Mouse (Mus musculus): ENCODE results near the gene Ccdc187. TPM values are rescaled to one million over a fixed set of nuclear protein-coding genes. Genes with fewer than 3 reads are reported as not detected.
A peak's percentile ranks its signal among the peaks of the same experiment; 100 is the strongest.

Gene Ccdc187
- polyA plus RNA-seq, 1 experiment from 2014 or later, result 0.05 TPM

DNA sequence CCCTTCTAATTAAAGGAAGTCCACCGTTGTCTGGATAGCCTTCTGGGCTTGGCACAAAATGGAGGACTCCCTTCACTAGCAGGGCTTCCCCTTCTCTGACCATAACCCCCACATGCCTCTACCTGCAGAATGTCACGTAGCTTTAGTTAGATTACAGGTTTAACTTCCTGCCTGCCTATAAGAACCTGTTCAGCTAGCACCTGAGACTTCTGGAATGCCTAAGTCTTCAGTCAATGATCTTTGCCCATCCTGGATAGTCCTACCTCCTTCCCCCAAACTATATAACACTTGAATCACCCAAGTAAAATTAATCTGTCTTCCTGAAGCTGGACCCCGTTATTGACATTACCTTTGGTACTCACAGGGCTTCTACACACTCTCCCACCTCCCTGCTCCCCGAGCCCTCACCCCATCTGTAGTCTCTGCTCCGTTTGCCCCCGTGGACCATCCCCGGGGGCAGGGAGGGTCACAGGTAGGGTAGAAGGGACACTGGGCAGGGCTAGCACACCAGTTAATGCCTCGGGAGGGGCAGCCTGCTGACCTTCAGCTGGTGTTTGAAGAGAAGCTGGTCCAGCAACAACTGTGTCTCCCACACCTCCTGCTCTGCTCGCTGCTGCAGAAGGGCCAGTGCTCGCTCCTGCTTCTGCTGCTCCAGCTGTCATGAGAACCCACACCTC lies 28.2 kb downstream of the Ccdc187 start:
- Histone ChIP-seq H3K9me3 (ENCODE audit: control insufficient read depth, low read length) (no peaks in the 10 kb centered on the region), H3K4me2 (no peak overlapping the region), H3K27ac (ENCODE audit: low read depth, low read length) (no peak overlapping the region), H3K4me1 (ENCODE audit: control insufficient read depth, insufficient read depth, low read length) (no peaks in the 10 kb centered on the region), H3K36me3 (ENCODE audit: control insufficient read depth, insufficient read depth, low read length) (no peaks in the 10 kb centered on the region), H3K4me3 (ENCODE audit: low read depth, low read length) (no peak overlapping the region), H3K27me3 (ENCODE audit: control insufficient read depth, insufficient read depth, low read length) (no peaks in the 10 kb centered on the region), H3K9ac (ENCODE audit: low read length) (no peak overlapping the region)
- DNase-seq (ENCODE audit: low spot score, missing footprints), result no peak
- no peak for ATAC-seq (ENCODE audit: low FRiP score)
- 81% methylated on average over 10 of the region's 10 CpGs for WGBS

DNA sequence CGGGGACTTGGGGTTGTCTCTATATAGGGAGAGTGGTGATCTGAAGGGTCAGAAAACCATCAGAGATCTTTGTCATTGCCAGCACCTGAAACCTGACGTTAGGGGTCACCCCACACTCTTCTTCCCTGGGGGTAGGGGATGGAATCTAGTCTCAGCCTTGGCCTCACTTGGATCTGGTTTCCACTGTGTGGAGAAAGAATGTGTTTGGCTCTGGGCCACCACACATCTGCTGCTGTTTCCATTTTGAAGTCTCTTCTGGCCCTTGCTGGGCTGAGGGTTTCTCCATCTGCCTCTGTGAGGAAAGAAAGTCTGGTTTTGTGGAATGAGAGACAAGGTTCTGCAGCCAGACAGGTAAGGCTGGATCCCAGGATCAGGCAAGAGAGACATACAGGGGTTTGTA lies 29.3 kb downstream of the Ccdc187 start:
- H3K27me3 ChIP-seq (ENCODE audit: control insufficient read depth, insufficient read depth, low read length), result no peaks in the 10 kb centered on the region
- H3K36me3 ChIP-seq (ENCODE audit: control insufficient read depth, insufficient read depth, low read length), result no peaks in the 10 kb centered on the region
- no peak overlapping the region for H3K27ac ChIP-seq (ENCODE audit: low read depth, low read length)
- H3K9me3 ChIP-seq (ENCODE audit: control insufficient read depth, low read length), result no peaks in the 10 kb centered on the region
- no peak overlapping the region for H3K4me2 ChIP-seq
- H3K4me3 ChIP-seq (ENCODE audit: low read depth, low read length), result no peak overlapping the region
- DNase-seq (ENCODE audit: low spot score, missing footprints) (no peak), ATAC-seq (ENCODE audit: low FRiP score) (no peak)
- H3K9ac ChIP-seq (ENCODE audit: low read length), result no peak overlapping the region
- H3K4me1 ChIP-seq (ENCODE audit: control insufficient read depth, insufficient read depth, low read length), result no peaks in the 10 kb centered on the region
- 87% methylated on average over 2 of the region's 2 CpGs for WGBS

DNA sequence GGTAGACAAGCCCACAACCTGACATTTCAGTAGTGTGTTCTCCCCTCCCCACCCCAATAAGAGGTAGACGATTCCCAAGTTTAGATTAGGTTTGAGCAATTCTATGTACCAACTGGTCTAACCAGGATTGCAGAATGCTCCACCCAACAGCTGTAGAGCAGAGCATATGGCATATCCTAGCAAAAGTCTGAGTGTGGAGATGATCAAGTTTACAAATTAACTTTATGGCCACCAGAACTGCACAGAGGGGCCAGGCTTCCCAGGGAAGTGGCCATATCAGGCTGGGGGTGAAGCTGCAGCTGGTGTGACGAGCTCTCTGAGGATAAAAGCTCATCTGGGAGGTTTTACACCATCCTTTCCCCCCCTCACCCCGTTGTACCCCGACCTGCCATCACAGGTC lies 29.7 kb downstream of the Ccdc187 start:
- ATAC-seq (ENCODE audit: low FRiP score), result no peak
- no peaks in the 10 kb centered on the region for H3K36me3 ChIP-seq (ENCODE audit: control insufficient read depth, insufficient read depth, low read length)
- no peak overlapping the region for H3K9ac ChIP-seq (ENCODE audit: low read length)
- 79% methylated on average over 4 of the region's 4 CpGs for WGBS
- H3K4me3 ChIP-seq (ENCODE audit: low read depth, low read length), result no peak overlapping the region
- H3K27me3 ChIP-seq (ENCODE audit: control insufficient read depth, insufficient read depth, low read length), result no peaks in the 10 kb centered on the region
- DNase-seq (ENCODE audit: low spot score, missing footprints), result no peak
- H3K4me2 ChIP-seq, result no peak overlapping the region
- H3K9me3 ChIP-seq (ENCODE audit: control insufficient read depth, low read length), result no peaks in the 10 kb centered on the region
- no peak overlapping the region for H3K27ac ChIP-seq (ENCODE audit: low read depth, low read length)
- no peaks in the 10 kb centered on the region for H3K4me1 ChIP-seq (ENCODE audit: control insufficient read depth, insufficient read depth, low read length)

DNA sequence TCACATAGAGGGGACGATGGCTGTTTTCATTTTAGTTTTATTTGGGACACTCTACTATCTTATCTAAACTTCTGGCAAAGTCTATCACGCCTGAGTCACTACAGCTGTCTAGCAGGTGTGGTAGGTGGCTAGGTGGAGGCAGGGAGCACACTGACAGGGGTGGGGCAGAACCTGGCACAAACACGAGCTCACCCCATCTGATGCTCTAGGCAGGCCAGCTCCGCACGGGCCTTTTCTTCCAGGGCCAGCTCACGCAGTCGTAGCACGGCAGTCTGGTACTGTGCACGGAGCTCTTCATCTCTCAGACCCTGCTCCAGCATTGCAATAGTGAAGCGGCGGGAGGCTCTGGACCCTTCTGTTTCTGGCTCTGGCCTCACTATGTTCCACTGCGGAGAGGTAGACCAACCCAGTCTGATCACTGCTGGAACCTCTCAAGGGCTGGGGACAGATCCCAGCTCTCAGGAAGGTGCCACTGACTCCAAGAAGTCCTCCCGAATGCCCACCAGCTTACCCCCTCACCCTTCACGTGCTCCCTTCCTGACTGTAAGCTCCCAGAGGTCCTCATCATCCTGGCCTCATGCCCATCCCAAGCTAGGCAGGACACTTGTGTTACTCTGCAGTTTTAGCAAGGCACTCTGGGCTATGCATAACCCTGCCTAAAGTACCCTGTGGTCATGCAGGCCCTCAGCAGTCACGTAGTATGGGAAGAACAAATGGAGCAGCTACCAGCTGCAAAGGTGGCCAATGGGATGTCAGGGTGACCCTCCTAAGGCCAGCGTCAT lies 36.9 kb downstream of the Ccdc187 start:
- Histone ChIP-seq H3K9me3 (ENCODE audit: control insufficient read depth, low read length) (no peaks in the 10 kb centered on the region), H3K36me3 (ENCODE audit: control insufficient read depth, insufficient read depth, low read length) (no peaks in the 10 kb centered on the region), H3K4me2 (no peak overlapping the region), H3K4me1 (ENCODE audit: control insufficient read depth, insufficient read depth, low read length) (no peaks in the 10 kb centered on the region), H3K4me3 (ENCODE audit: low read depth, low read length) (no peak overlapping the region), H3K27me3 (ENCODE audit: control insufficient read depth, insufficient read depth, low read length) (no peaks in the 10 kb centered on the region), H3K27ac (ENCODE audit: low read depth, low read length) (no peak overlapping the region), H3K9ac (ENCODE audit: low read length) (no peak overlapping the region)
- ATAC-seq (ENCODE audit: low FRiP score) (no peak), DNase-seq (ENCODE audit: low spot score, missing footprints) (peak; percentile 78)
- WGBS, result 88% methylated on average over 16 of the region's 16 CpGs

DNA sequence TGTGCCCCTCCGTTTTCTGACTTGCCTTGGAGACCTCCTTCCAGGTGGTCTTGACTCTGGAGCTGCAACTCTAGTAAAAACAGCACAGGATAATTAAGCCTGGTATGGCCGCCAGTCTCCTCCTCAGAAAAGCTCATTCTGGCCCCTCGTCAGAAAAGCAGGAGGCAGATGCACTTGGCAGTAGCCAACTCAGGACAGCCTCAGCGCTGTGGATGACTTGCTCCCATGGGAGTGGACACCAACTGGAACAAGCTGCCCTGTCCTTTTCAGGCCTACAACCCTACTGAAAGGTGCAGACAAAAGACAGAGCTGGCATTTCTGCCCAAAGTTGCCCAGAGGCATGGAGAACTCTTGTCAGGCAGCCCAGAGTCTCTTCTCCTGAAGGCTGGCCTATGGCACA lies 39.5 kb downstream of the Ccdc187 start:
- DNase-seq (ENCODE audit: low spot score, missing footprints) (no peak), ATAC-seq (ENCODE audit: low FRiP score) (no peak)
- Histone ChIP-seq H3K9me3 (ENCODE audit: control insufficient read depth, low read length) (no peaks in the 10 kb centered on the region), H3K9ac (ENCODE audit: low read length) (no peak overlapping the region), H3K4me3 (ENCODE audit: low read depth, low read length) (no peak overlapping the region), H3K4me2 (no peak overlapping the region), H3K27ac (ENCODE audit: low read depth, low read length) (no peak overlapping the region), H3K4me1 (ENCODE audit: control insufficient read depth, insufficient read depth, low read length) (no peaks in the 10 kb centered on the region), H3K27me3 (ENCODE audit: control insufficient read depth, insufficient read depth, low read length) (no peaks in the 10 kb centered on the region), H3K36me3 (ENCODE audit: control insufficient read depth, insufficient read depth, low read length) (no peaks in the 10 kb centered on the region)
- WGBS, result 70% methylated on average over 4 of the region's 4 CpGs

DNA sequence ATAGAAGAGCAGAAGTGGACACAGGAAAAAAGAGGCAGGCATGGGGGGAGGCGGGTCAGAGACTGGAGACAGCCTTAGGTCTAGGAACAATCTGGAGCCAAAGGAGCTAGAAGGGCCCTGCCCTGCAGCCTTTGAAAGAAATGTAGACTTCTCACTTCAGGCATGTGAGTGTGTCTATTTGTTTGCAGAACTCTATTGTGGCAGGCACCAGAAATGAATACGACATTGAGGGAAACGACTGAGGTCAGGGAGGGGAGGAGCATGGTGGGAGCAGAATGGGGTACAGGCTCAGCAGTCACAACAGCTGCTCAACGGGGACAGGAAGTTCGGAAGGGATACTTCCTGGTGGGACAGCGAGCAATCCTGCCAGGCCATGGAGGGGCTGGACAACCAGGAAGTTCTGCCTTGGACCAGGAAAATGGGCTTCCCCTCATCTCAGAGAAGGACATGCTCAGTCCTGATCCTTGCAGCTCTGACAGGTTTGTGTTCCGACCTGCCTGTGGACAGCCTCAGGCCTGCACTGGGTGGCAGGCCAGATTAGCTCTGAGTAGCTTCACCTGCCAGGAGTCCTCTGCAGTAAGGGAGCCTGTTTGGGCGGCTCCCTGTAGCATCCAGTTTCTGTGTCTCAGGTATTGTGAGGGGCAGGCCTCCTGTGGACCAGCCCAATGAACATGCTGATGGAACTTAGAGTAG lies 41.7 kb downstream of the Ccdc187 start:
- WGBS, result 72% methylated on average over 8 of the region's 8 CpGs
- Histone ChIP-seq H3K4me1 (ENCODE audit: control insufficient read depth, insufficient read depth, low read length) (no peaks in the 10 kb centered on the region), H3K36me3 (ENCODE audit: control insufficient read depth, insufficient read depth, low read length) (no peaks in the 10 kb centered on the region), H3K9ac (ENCODE audit: low read length) (no peak overlapping the region), H3K9me3 (ENCODE audit: control insufficient read depth, low read length) (no peaks in the 10 kb centered on the region), H3K27me3 (ENCODE audit: control insufficient read depth, insufficient read depth, low read length) (no peaks in the 10 kb centered on the region), H3K4me3 (ENCODE audit: low read depth, low read length) (no peak overlapping the region), H3K4me2 (no peak overlapping the region), H3K27ac (ENCODE audit: low read depth, low read length) (no peak overlapping the region)
- ATAC-seq (ENCODE audit: low FRiP score) (no peak), DNase-seq (ENCODE audit: low spot score, missing footprints) (no peak)

DNA sequence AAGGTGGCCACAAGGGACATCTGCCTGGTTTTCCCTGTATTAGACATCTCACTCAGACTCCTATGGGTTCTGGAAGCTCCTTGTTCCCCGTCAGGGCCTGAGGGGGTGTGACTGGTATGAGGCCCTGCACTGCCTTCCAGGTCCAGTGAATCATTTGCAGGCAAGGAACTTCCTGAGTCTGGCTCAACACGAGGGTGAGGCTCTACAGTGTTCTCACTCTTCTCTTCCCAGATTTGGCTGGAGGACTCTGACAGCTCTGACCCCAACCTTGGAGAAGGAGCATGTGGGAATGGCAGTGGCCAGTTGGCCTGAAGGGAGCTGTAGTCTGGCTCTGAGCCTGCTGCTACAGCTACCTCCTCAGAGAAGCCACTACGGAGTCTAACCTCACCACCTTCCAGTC lies 46.8 kb downstream of the Ccdc187 start:
- Histone ChIP-seq H3K4me3 (ENCODE audit: low read depth, low read length) (no peak overlapping the region), H3K27me3 (ENCODE audit: control insufficient read depth, insufficient read depth, low read length) (no peaks in the 10 kb centered on the region), H3K27ac (ENCODE audit: low read depth, low read length) (no peak overlapping the region), H3K4me1 (ENCODE audit: control insufficient read depth, insufficient read depth, low read length) (no peaks in the 10 kb centered on the region), H3K9me3 (ENCODE audit: control insufficient read depth, low read length) (no peaks in the 10 kb centered on the region), H3K36me3 (ENCODE audit: control insufficient read depth, insufficient read depth, low read length) (no peaks in the 10 kb centered on the region), H3K9ac (ENCODE audit: low read length) (no peak overlapping the region), H3K4me2 (no peak overlapping the region)
- peak; percentile 66 for DNase-seq (ENCODE audit: low spot score, missing footprints)
- WGBS, result 70% methylated on average over 3 of the region's 3 CpGs
- ATAC-seq (ENCODE audit: low FRiP score), result no peak

DNA sequence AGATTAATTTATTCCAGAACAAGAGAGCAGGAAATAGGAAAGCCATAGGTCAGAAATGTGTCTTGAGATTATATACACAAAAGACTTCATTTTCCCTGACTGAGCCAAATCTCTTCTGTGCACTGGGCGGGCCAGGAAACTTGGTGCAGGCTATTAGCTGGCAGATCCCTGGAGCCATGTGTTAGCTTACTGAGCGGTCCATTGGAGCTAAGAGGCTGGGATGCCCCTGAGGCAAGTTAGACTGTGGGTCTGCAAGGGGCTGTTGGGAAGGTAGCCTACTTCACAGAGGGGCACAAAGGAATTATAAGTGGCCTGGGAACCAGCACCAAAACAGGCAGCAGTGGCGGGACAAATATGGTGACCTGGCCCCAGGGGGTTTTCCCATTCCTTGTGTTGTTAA lies 53.5 kb downstream of the Ccdc187 start:
- no peak overlapping the region for H3K4me2 ChIP-seq
- 72% methylated on average over 3 of the region's 3 CpGs for WGBS
- no peak overlapping the region for H3K9ac ChIP-seq (ENCODE audit: low read length)
- H3K36me3 ChIP-seq (ENCODE audit: control insufficient read depth, insufficient read depth, low read length), result no peaks in the 10 kb centered on the region
- ATAC-seq (ENCODE audit: low FRiP score) (no peak), DNase-seq (ENCODE audit: low spot score, missing footprints) (peak; percentile 76)
- H3K4me3 ChIP-seq (ENCODE audit: low read depth, low read length), result no peak overlapping the region
- H3K27ac ChIP-seq (ENCODE audit: low read depth, low read length), result no peak overlapping the region
- no peaks in the 10 kb centered on the region for H3K27me3 ChIP-seq (ENCODE audit: control insufficient read depth, insufficient read depth, low read length)
- peaks cover 8% of the 10 kb centered on the region; the same call in 1 of the 2 replicates for H3K4me1 ChIP-seq (ENCODE audit: control insufficient read depth, insufficient read depth, low read length)
- no peaks in the 10 kb centered on the region for H3K9me3 ChIP-seq (ENCODE audit: control insufficient read depth, low read length)

DNA sequence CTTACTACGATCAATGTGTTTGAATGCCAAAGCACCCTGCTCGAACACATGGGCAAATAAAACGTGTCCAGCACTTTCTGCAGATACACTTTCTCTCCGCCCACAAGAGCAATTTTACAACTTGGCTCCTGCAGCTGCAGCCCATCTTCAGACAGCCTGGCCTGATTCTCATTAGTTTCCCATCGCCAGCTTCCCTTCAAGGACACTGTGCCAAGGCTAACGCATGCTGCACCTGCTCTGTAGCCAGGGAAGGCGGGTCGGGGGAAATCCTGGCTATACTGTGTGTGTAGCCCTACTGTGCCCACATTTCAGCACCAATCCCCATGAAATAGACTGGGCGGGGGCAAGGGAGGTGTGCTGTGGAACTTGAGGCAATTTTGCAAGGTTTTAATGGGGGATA lies 54.0 kb downstream of the Ccdc187 start:
- peaks cover 10% of the 10 kb centered on the region; the same call in 1 of the 2 replicates for H3K4me1 ChIP-seq (ENCODE audit: control insufficient read depth, insufficient read depth, low read length)
- H3K9me3 ChIP-seq (ENCODE audit: control insufficient read depth, low read length), result no peaks in the 10 kb centered on the region
- H3K36me3 ChIP-seq (ENCODE audit: control insufficient read depth, insufficient read depth, low read length), result no peaks in the 10 kb centered on the region
- H3K27me3 ChIP-seq (ENCODE audit: control insufficient read depth, insufficient read depth, low read length), result no peaks in the 10 kb centered on the region
- no peak overlapping the region for H3K27ac ChIP-seq (ENCODE audit: low read depth, low read length)
- no peak overlapping the region for H3K4me2 ChIP-seq
- no peak overlapping the region for H3K4me3 ChIP-seq (ENCODE audit: low read depth, low read length)
- ATAC-seq (ENCODE audit: low FRiP score) (no peak), DNase-seq (ENCODE audit: low spot score, missing footprints) (no peak)
- WGBS, result 75% methylated on average over 9 of the region's 9 CpGs
- no peak overlapping the region for H3K9ac ChIP-seq (ENCODE audit: low read length)
